Mouse (Mus musculus): ENCODE data around the gene Omg.

The Omg gene

GRCm38 (mm10) chr11:79519299-79519698 is 15.4 kb upstream of the Omg start:
- intact Hi-C loops (cut with DNase I) = no loop called here

- intact Hi-C loops (cut with DNase I) = no loop called here
Measured at GRCm38 (mm10) chr11:79515798-79516197, 11.9 kb upstream of the Omg start.

GRCm38 (mm10) chr11:79515331-79515730 is 11.4 kb upstream of the Omg start:
- intact Hi-C loops (cut with DNase I) = no loop called here

GRCm38 (mm10) chr11:79511970-79512369 is 8.1 kb upstream of the Omg start:
- intact Hi-C loops (cut with DNase I) = no loop called here

- intact Hi-C loops (cut with DNase I) = no loop called here
Measured at GRCm38 (mm10) chr11:79504506-79504905, 622 bp upstream of the Omg start.

- intact Hi-C loops (cut with DNase I) = no loop called here
Measured at GRCm38 (mm10) chr11:79502917-79503316, 967 bp downstream of the Omg start.

- intact Hi-C loops (cut with DNase I) = no loop called here
Measured at GRCm38 (mm10) chr11:79494976-79495800, 8.7 kb downstream of the Omg start.

GRCm38 (mm10) chr11:79484721-79485120 is 19.2 kb downstream of the Omg start:
- intact Hi-C loops (cut with DNase I) = no loop called here

- intact Hi-C loops (cut with DNase I) = no loop called here
Measured at GRCm38 (mm10) chr11:79483876-79484528, 19.9 kb downstream of the Omg start.

GRCm38 (mm10) chr11:79483392-79483791 is 20.5 kb downstream of the Omg start:
- intact Hi-C loops (cut with DNase I) = no loop called here

GRCm38 (mm10) chr11:79468097-79468496 is 35.8 kb downstream of the Omg start:
- intact Hi-C loops (cut with DNase I) = no loop called here

GRCm38 (mm10) chr11:79460756-79461450 is 43.0 kb downstream of the Omg start:
- intact Hi-C loops (cut with DNase I) = no loop called here

- intact Hi-C loops (cut with DNase I) = no loop called here
Measured at GRCm38 (mm10) chr11:79459846-79460245, 44.0 kb downstream of the Omg start.

GRCm38 (mm10) chr11:79457928-79458327 is 46.0 kb downstream of the Omg start:
- intact Hi-C loops (cut with DNase I) = no loop called here

GRCm38 (mm10) chr11:79452966-79453365 is 50.9 kb downstream of the Omg start:
- intact Hi-C loops (cut with DNase I) = no loop called here
